In the genomic region with DNA sequence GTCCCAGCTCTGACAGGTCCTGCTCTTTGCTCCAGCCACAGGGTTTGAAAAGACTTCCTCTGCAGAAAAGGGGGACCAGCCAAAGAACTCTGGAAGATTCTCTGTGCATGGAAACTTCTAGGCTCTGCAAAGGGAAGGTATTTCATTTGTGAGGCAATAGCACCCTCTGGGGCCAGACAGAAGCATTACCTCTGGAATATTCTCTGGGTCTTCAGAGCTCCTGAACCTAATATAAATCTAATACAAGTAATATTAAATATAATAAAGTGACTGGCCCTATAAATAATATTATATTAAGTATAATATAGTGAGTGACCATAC, we compare ENCODE assay signal across 8 mouse cellular contexts.
DNase-seq lines count a peak whose midpoint lies in the region; ATAC-seq lines count a peak whose summit lies in the region.

No protein-coding gene starts in this region.

- H3K36me3 ChIP-seq in intestine, embryonic 15.5 days = no peaks in the 10 kb centered on the region
- H3K36me3 ChIP-seq in midbrain, embryonic 14.5 days (ENCODE audit: control insufficient read depth, insufficient read depth, low read length) = no peaks in the 10 kb centered on the region

- peak; percentile 38 for DNase-seq in ovary, postnatal 36 days (ENCODE audit: low spot score)
- no peak for DNase-seq in ovary, postnatal 10 days (ENCODE audit: low spot score)
- peak; percentile 33 to 65 for DNase-seq in cerebellum, postnatal 25 days
- DNase-seq in gastrocnemius, adult 18-20 months (ENCODE audit: low spot score) = peak; percentile 63
- DNase-seq in left cerebral cortex, postnatal 14 days (ENCODE audit: low spot score in 2 of 2) = peak; percentile 57 to 73
- peak; percentile 85 for DNase-seq in midbrain, embryonic 14.5 days
- peak; percentile 85 for DNase-seq in testis, postnatal 10 days (ENCODE audit: low spot score)

- no peaks in the 10 kb centered on the region for H3K27me3 ChIP-seq in intestine, embryonic 15.5 days (replicated peaks)
- no peaks in the 10 kb centered on the region for H3K27me3 ChIP-seq in midbrain, embryonic 14.5 days (ENCODE audit: control insufficient read depth, insufficient read depth, low read length)

- intact Hi-C loops in left cerebral cortex, postnatal 14 days (cut with DNase I) = loop anchor here (1.0 to 10.0 kb wide), 4 partner anchors 43 to 1716 kb away; no protein-coding TSS in a partner anchor

- no peaks in the 10 kb centered on the region for H3K9me3 ChIP-seq in intestine, embryonic 15.5 days
- no peaks in the 10 kb centered on the region for H3K9me3 ChIP-seq in midbrain, embryonic 14.5 days (ENCODE audit: control insufficient read depth, low read length)

- peak; percentile 43 for ATAC-seq in intestine, embryonic 15.5 days
- ATAC-seq in midbrain, embryonic 14.5 days (ENCODE audit: low FRiP score, low TSS enrichment) = peak; percentile 46; the same call in 1 of the 2 replicates

- H3K4me3 ChIP-seq in intestine, embryonic 15.5 days (replicated peaks) = no peak overlapping the region
- no peak overlapping the region for H3K4me3 ChIP-seq in midbrain, embryonic 14.5 days (replicated peaks; ENCODE audit: low read depth, low read length)

- 0 out of 2 replicates have a peak, but pooled peaks cover 3% of the 10 kb centered on the region for H3K4me1 ChIP-seq in intestine, embryonic 15.5 days (replicated peaks)
- no peaks in the 10 kb centered on the region for H3K4me1 ChIP-seq in midbrain, embryonic 14.5 days (ENCODE audit: control insufficient read depth, insufficient read depth, low read length)

- no peak overlapping the region for H3K9ac ChIP-seq in intestine, embryonic 15.5 days
- no peak overlapping the region for H3K9ac ChIP-seq in midbrain, embryonic 14.5 days (replicated peaks; ENCODE audit: low read length)

- H3K4me2 ChIP-seq in intestine, embryonic 15.5 days (replicated peaks) = no peak overlapping the region
- no peak overlapping the region for H3K4me2 ChIP-seq in midbrain, embryonic 14.5 days (ENCODE audit: low read length)

- peak overlapping the region; percentile 54; the same call in 1 of the 2 replicates for H3K27ac ChIP-seq in intestine, embryonic 15.5 days
- H3K27ac ChIP-seq in midbrain, embryonic 14.5 days (replicated peaks; ENCODE audit: low read depth, low read length) = no peak overlapping the region
